11 mouse cellular contexts compared by ENCODE assay signal in genomic region chr8:95432471-95432870, GRCm38 (mm10). TPM values are rescaled to one million over a fixed set of nuclear protein-coding genes. Genes with fewer than 3 reads are reported as not detected.
DNase-seq lines count a peak whose midpoint lies in the region; ATAC-seq and TF ChIP-seq lines count a peak whose summit lies in the region.
"Had no signal": no experiment of that assay in that cellular context is flagged by ENCODE, and none has a peak within 500 bp of the region (broad histone marks: within the 10 kb centered on the region; RNA-seq: fewer than 3 reads in every experiment).

No protein-coding gene starts in this region.

- TF ChIP-seq EP300 in stomach, postnatal 0 days (optimal IDR thresholded peaks at IDR 0.05) = no peak

- DNase-seq in heart, adult 8-10 months (ENCODE audit: low spot score) = no peak
- no peak for DNase-seq in stomach, postnatal 0 days (ENCODE audit: low spot score)
- no peak for DNase-seq in liver, embryonic 11.5 days (ENCODE audit: low spot score)
- DNase-seq in adrenal gland, adult 2 months = no peak
- DNase-seq in ovary, postnatal 10 days (ENCODE audit: low spot score) = no peak
- no peak for DNase-seq in ovary, postnatal 14 days (ENCODE audit: low spot score)
- DNase-seq: kidney, postnatal 25 days; lung, postnatal 36 days; thymus, postnatal 25 days had no signal

- no peaks in the 10 kb centered on the region for H3K9me3 ChIP-seq in heart, embryonic 16.5 days (replicated peaks; ENCODE audit: control insufficient read depth, low read length)
- no peaks in the 10 kb centered on the region for H3K9me3 ChIP-seq in stomach, embryonic 14.5 days (ENCODE audit: control insufficient read depth, low read depth, low read length)
- H3K9me3 ChIP-seq in stomach, postnatal 0 days (ENCODE audit: control insufficient read depth, low read length) = no peaks in the 10 kb centered on the region
- no peaks in the 10 kb centered on the region for H3K9me3 ChIP-seq in liver, embryonic 11.5 days (ENCODE audit: control insufficient read depth, low read length)

- no peaks in the 10 kb centered on the region for H3K36me3 ChIP-seq in heart, embryonic 16.5 days (ENCODE audit: control insufficient read depth, insufficient read depth)
- H3K36me3 ChIP-seq in stomach, embryonic 14.5 days (ENCODE audit: control insufficient read depth, insufficient read depth, low read length) = no peaks in the 10 kb centered on the region
- no peaks in the 10 kb centered on the region for H3K36me3 ChIP-seq in stomach, postnatal 0 days (ENCODE audit: control insufficient read depth, insufficient read depth, low read length)
- no peaks in the 10 kb centered on the region for H3K36me3 ChIP-seq in liver, embryonic 11.5 days (ENCODE audit: control insufficient read depth, insufficient read depth, low read length)

- peak overlapping the region; percentile 99 for H3K4me3 ChIP-seq in heart, embryonic 16.5 days (ENCODE audit: low read length)
- no peak overlapping the region for H3K4me3 ChIP-seq in stomach, embryonic 14.5 days (ENCODE audit: low read depth, low read length)
- H3K4me3 ChIP-seq in stomach, postnatal 0 days (ENCODE audit: low read depth, low read length) = no peak overlapping the region
- no peak overlapping the region for H3K4me3 ChIP-seq in liver, embryonic 11.5 days (ENCODE audit: low read depth, low read length)

- no peaks in the 10 kb centered on the region for H3K27me3 ChIP-seq in heart, embryonic 16.5 days (ENCODE audit: control insufficient read depth, insufficient read depth, low read length)
- no peaks in the 10 kb centered on the region for H3K27me3 ChIP-seq in stomach, embryonic 14.5 days (ENCODE audit: control insufficient read depth, insufficient read depth, low read length)
- H3K27me3 ChIP-seq in stomach, postnatal 0 days (ENCODE audit: control insufficient read depth, insufficient read depth, low read length) = no peaks in the 10 kb centered on the region
- no peaks in the 10 kb centered on the region for H3K27me3 ChIP-seq in liver, embryonic 11.5 days (replicated peaks; ENCODE audit: control insufficient read depth, insufficient read depth, low read length)

- peak overlapping the region; percentile 66 for H3K4me2 ChIP-seq in heart, embryonic 16.5 days (ENCODE audit: low read depth, low read length)
- peak overlapping the region; percentile 91; the same call in 1 of the 2 replicates for H3K4me2 ChIP-seq in stomach, embryonic 14.5 days (replicated peaks; ENCODE audit: low read depth, low read length)
- no peak overlapping the region for H3K4me2 ChIP-seq in stomach, postnatal 0 days (replicated peaks; ENCODE audit: low read depth)
- peak overlapping the region; percentile 75; the same call in 1 of the 2 replicates for H3K4me2 ChIP-seq in liver, embryonic 11.5 days

- 36% methylated on average over 3 of the region's 3 CpGs for WGBS in heart, embryonic 16.5 days
- 59% methylated on average over 3 of the region's 3 CpGs for WGBS in stomach, embryonic 14.5 days
- WGBS in stomach, postnatal 0 days = 43% methylated on average over 3 of the region's 3 CpGs
- WGBS in liver, embryonic 11.5 days = 80% methylated on average over 3 of the region's 3 CpGs

- H3K4me1 ChIP-seq in heart, embryonic 16.5 days (ENCODE audit: control insufficient read depth, insufficient read depth, low read length) = peaks cover 55% of the 10 kb centered on the region
- H3K4me1 ChIP-seq in stomach, embryonic 14.5 days (ENCODE audit: control insufficient read depth, insufficient read depth, low read length) = peaks cover 51% of the 10 kb centered on the region
- peaks cover 13% of the 10 kb centered on the region for H3K4me1 ChIP-seq in stomach, postnatal 0 days (replicated peaks; ENCODE audit: control insufficient read depth, insufficient read depth)
- peaks cover 39% of the 10 kb centered on the region for H3K4me1 ChIP-seq in liver, embryonic 11.5 days (replicated peaks; ENCODE audit: control insufficient read depth, insufficient read depth, low read length)

- H3K9ac ChIP-seq in heart, embryonic 16.5 days (ENCODE audit: low read length) = peak overlapping the region; percentile 98
- H3K9ac ChIP-seq in stomach, embryonic 14.5 days (replicated peaks; ENCODE audit: low read depth, low read length) = no peak overlapping the region
- no peak overlapping the region for H3K9ac ChIP-seq in stomach, postnatal 0 days (ENCODE audit: low read length)
- H3K9ac ChIP-seq in liver, embryonic 11.5 days (ENCODE audit: low read depth, low read length) = no peak overlapping the region

- ATAC-seq in heart, embryonic 16.5 days (replicated peaks; ENCODE audit: extremely low read depth, insufficient read depth, low FRiP score) = no peak
- ATAC-seq in stomach, embryonic 14.5 days (ENCODE audit: insufficient number of reproducible peaks, insufficient read depth, low FRiP score, low read depth) = no peak
- no peak for ATAC-seq in stomach, postnatal 0 days (ENCODE audit: low FRiP score, low TSS enrichment)
- ATAC-seq in liver, embryonic 11.5 days (replicated peaks; ENCODE audit: low FRiP score) = no peak

- H3K27ac ChIP-seq in heart, embryonic 16.5 days (ENCODE audit: low read length) = peak overlapping the region; percentile 97
- no peak overlapping the region for H3K27ac ChIP-seq in stomach, embryonic 14.5 days (ENCODE audit: low read length)
- no peak overlapping the region for H3K27ac ChIP-seq in stomach, postnatal 0 days (replicated peaks)
- no peak overlapping the region for H3K27ac ChIP-seq in liver, embryonic 11.5 days (ENCODE audit: low read depth, low read length)

- no peak for TF ChIP-seq CTCF in stomach, postnatal 0 days (IDR thresholded peaks at IDR 0.05; ENCODE audit: low read depth)

RNA-seq across cellular contexts. Expression of gene Cfap20, which starts 2.2 kb away (rescaled TPM):
- 155 and 167 TPM in 2 replicates for polyA plus RNA-seq in heart, embryonic 16.5 days (2015; fragmentation: Nextera tagmentation; extraction: Ambion mirVana)
- 10 to 100 TPM; 19.8 to 24.3 (median 20.8) TPM for total RNA-seq in heart, adult 8-10 months (2022)
- polyA plus RNA-seq in stomach, embryonic 14.5 days (2014; fragmentation: Nextera tagmentation; extraction: Ambion mirVana) = 181 and 187 TPM in 2 replicates
- polyA plus RNA-seq in stomach, postnatal 0 days (2015; fragmentation: Nextera tagmentation; extraction: Ambion mirVana) = 85.5 and 85.7 TPM in 2 replicates
- 78.7 and 82.2 TPM in 2 replicates for polyA plus RNA-seq in liver, embryonic 11.5 days (2014; fragmentation: Nextera tagmentation; extraction: Ambion mirVana)
- 10 to 100 TPM; 40.7 to 42.4 TPM for total RNA-seq in adrenal gland, adult 2 months (2021)
- 49.1 and 62.3 TPM in 2 replicates for polyA plus RNA-seq in adrenal gland, adult 2 months (2012; rRNA removed)

RNA-seq across cellular contexts. Expression of gene Csnk2a2, which starts 57.4 kb away (rescaled TPM):
- polyA plus RNA-seq in heart, embryonic 16.5 days (2015; fragmentation: Nextera tagmentation; extraction: Ambion mirVana) = 6.0 and 6.1 TPM in 2 replicates
- total RNA-seq in heart, adult 8-10 months (2022) = 10 to 100 TPM; 17.3 to 30.2 (median 28.7) TPM
- 22.0 and 23.9 TPM in 2 replicates for polyA plus RNA-seq in stomach, embryonic 14.5 days (2014; fragmentation: Nextera tagmentation; extraction: Ambion mirVana)
- 7.3 and 7.9 TPM in 2 replicates for polyA plus RNA-seq in stomach, postnatal 0 days (2015; fragmentation: Nextera tagmentation; extraction: Ambion mirVana)
- 13.0 and 15.4 TPM in 2 replicates for polyA plus RNA-seq in liver, embryonic 11.5 days (2014; fragmentation: Nextera tagmentation; extraction: Ambion mirVana)
- 10 to 100 TPM; 59.4 to 86.9 TPM for total RNA-seq in adrenal gland, adult 2 months (2021)
- 10.0 and 13.9 TPM in 2 replicates for polyA plus RNA-seq in adrenal gland, adult 2 months (2012; rRNA removed)
